Mouse (Mus musculus) inflammation-experienced regulatory T-cells, adult 6 months (primary cell): Measurements from ENCODE around the gene Ciz1. TPM values are rescaled to one million over a fixed set of nuclear protein-coding genes. Genes with fewer than 3 reads are reported as not detected.

Experiments used
- ATAC-seq: one replicate; pipeline ENCODE4 v1.8.0; 2017
- polyA plus RNA-seq, 3 experiments: library from polyadenylated mRNA; unstranded; fragments of 100-300 nt; shearing (Covaris generic); gene quantifications; one replicate each; pipeline ENCODE4 v1.2.1; 2017

Ciz1 gene
- 10 to 100 TPM; 52.5 to 84.8 (median 55.5) TPM for polyA plus RNA-seq

GRCm38 (mm10) chr2:32352151-32353006, at the start of gene Ciz1:
TSS of gene Ciz1 (plus strand) at chr2:32352327.
- ATAC-seq, result peak; percentile 17

GRCm38 (mm10) chr2:32302952-32303351, 49.2 kb upstream of the Ciz1 start:
- ATAC-seq, result no peak

- no peak for ATAC-seq
Observed at GRCm38 (mm10) chr2:32304145-32304832, 47.8 kb upstream of the Ciz1 start.

GRCm38 (mm10) chr2:32305668-32306067, 46.5 kb upstream of the Ciz1 start:
- no peak for ATAC-seq

- ATAC-seq, result no peak
Observed at GRCm38 (mm10) chr2:32306176-32306575, 46.0 kb upstream of the Ciz1 start.

GRCm38 (mm10) chr2:32307247-32307798, 44.8 kb upstream of the Ciz1 start:
- no peak for ATAC-seq

- no peak for ATAC-seq
Observed at GRCm38 (mm10) chr2:32307941-32308760, 44.0 kb upstream of the Ciz1 start.

GRCm38 (mm10) chr2:32308870-32309568, 43.1 kb upstream of the Ciz1 start:
- ATAC-seq, result no peak

GRCm38 (mm10) chr2:32310096-32310845, 41.9 kb upstream of the Ciz1 start:
- no peak for ATAC-seq

- no peak for ATAC-seq
Observed at GRCm38 (mm10) chr2:32311443-32312317, 40.4 kb upstream of the Ciz1 start.

GRCm38 (mm10) chr2:32312318-32312964, 39.7 kb upstream of the Ciz1 start:
- ATAC-seq, result peak; percentile 72

- no peak for ATAC-seq
Observed at GRCm38 (mm10) chr2:32314831-32315230, 37.3 kb upstream of the Ciz1 start.

- no peak for ATAC-seq
Observed at GRCm38 (mm10) chr2:32315751-32316150, 36.4 kb upstream of the Ciz1 start.

- ATAC-seq, result no peak
Observed at GRCm38 (mm10) chr2:32316887-32317656, 35.1 kb upstream of the Ciz1 start.

GRCm38 (mm10) chr2:32317791-32318417, 34.2 kb upstream of the Ciz1 start:
- ATAC-seq, result no peak

- no peak for ATAC-seq
Observed at GRCm38 (mm10) chr2:32318709-32319585, 33.2 kb upstream of the Ciz1 start.
